Mouse (Mus musculus) liver, adult 2 months (tissue): Measurements from ENCODE around the gene Neurl1b. TPM values are rescaled to one million over a fixed set of nuclear protein-coding genes. Genes with fewer than 3 reads are reported as not detected.

Experiments used
- DNase-seq: peaks from one replicate; pipeline ENCODE4 v3.0.0-alpha.2; 2011; ENCODE audit warnings: low read depth, low spot score; ENCODE audit errors: extremely low read depth
- H3K27ac ChIP-seq: fragments of 200-500 bp; replicated peaks from 2 replicates; pipeline ENCODE4 v1.5.1; 2012; ENCODE audit warnings: low read depth, mild to moderate bottlenecking, control low read depth, inconsistent platforms, low read length; ENCODE audit not compliant: insufficient read depth
- H3K27me3 ChIP-seq: fragments of 200-500 bp; 2 replicates; pipeline ENCODE4 v1.6.1; 2012; ENCODE audit warnings: mild to moderate bottlenecking, moderate library complexity, low read length, inconsistent platforms; ENCODE audit not compliant: control insufficient read depth, insufficient read depth
- H3K36me3 ChIP-seq: fragments of 200-500 bp; 2 replicates; pipeline ENCODE4 v1.6.1; 2012; ENCODE audit warnings: low read length, inconsistent platforms; ENCODE audit not compliant: control insufficient read depth, insufficient read depth
- H3K4me1 ChIP-seq: fragments of 200-500 bp; 2 replicates; pipeline ENCODE4 v1.6.1; 2011; ENCODE audit warnings: low read length; ENCODE audit not compliant: control insufficient read depth, insufficient read depth
- H3K4me3 ChIP-seq: fragments of 200-500 bp; 2 replicates; pipeline ENCODE4 v1.5.1; 2011; ENCODE audit warnings: low read depth, mild to moderate bottlenecking, control low read depth, low read length, moderate library complexity; ENCODE audit not compliant: insufficient read depth
- H3K79me2 ChIP-seq: fragments of 200-500 bp; 2 replicates; pipeline ENCODE4 v1.6.1; 2012; ENCODE audit warnings: inconsistent platforms, mild to moderate bottlenecking, low read length, moderate library complexity; ENCODE audit not compliant: control insufficient read depth, insufficient read depth
- H3K9ac ChIP-seq: fragments of 200-500 bp; 2 replicates; pipeline ENCODE4 v1.6.1; 2012; ENCODE audit warnings: low read depth, mild to moderate bottlenecking, control low read depth, inconsistent platforms, low read length
- CTCF ChIP-seq: fragments of 200-500 bp; IDR thresholded peaks from 2 replicates; pipeline ENCODE4 v1.5.1; 2011; ENCODE audit warnings: low read depth, low read length, control low read depth
- POLR2A ChIP-seq: fragments of 200-500 bp; IDR thresholded peaks from 2 replicates; pipeline ENCODE4 v1.6.1; 2011; ENCODE audit warnings: low read length, control low read depth; ENCODE audit not compliant: insufficient read depth; ENCODE audit errors: extremely low read depth
- WGBS: fragments of 180-500 bp; shearing (Covaris S2); methylation state at CpG from one replicate; pipeline ENCODE4 v1.1.7; 2018; 5-methylcytosine and 5-hydroxymethylcytosine counted together
- polyA plus RNA-seq: library from polyadenylated mRNA; depleted of rRNA; stranded (reverse); fragments of >200 nt; gene quantifications from 2 replicates; pipeline ENCODE4 v1.2.3, GENCODE M21; 2012
- total RNA-seq: library from RNA; depleted of rRNA; stranded (reverse); fragments of >200 nt; gene quantifications from 2 replicates; pipeline ENCODE4 v1.2.3, GENCODE M21; 2014

Gene Neurl1b
- total and polyA plus RNA-seq, 2 experiments = 0.46 to 0.57 TPM

DNA sequence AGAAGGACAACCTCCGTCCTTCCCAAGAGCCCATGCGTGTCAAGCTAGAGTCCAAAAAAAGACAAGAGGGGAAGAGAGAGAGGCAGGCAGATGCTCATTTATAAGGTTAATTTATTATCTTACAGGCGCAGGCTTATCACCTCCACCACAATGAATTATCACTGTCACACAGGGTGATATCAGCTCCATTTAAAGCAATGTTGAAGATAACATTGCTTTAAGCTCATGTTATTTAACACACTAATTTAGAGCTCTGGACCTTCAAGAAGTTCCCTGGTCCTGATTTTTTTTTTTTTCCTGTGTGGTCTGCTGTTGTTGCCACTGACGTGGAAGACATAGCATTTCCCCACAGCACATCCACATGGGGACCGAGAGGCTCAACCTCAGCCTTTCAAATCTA lies 1.7 kb upstream of the Neurl1b start:
- Histone ChIP-seq H3K27me3 (no peaks in the 10 kb centered on the region), H3K4me1 (peaks cover 5% of the 10 kb centered on the region; the same call in 1 of the 2 replicates), H3K36me3 (no peaks in the 10 kb centered on the region), H3K4me3 (no peak overlapping the region), H3K27ac (no peak overlapping the region), H3K9ac (no peak overlapping the region), H3K79me2 (no peaks in the 10 kb centered on the region)
- WGBS = 82% methylated on average over 5 of the region's 5 CpGs
- DNase-seq = no peak
- no peak for TF ChIP-seq POLR2A
- no peak for TF ChIP-seq CTCF

- H3K9ac ChIP-seq = peak overlapping the region; percentile 13; the same call in 1 of the 2 replicates
- 38% methylated on average over 5 of the region's 5 CpGs for WGBS
Measured at GRCm38 (mm10) chr17:26414184-26414522, 476 bp upstream of the Neurl1b start.

GRCm38 (mm10) chr17:26415355-26415865 lies 781 bp downstream of the Neurl1b start:
- no peak for DNase-seq
- 6% methylated on average over 27 of the region's 27 CpGs for WGBS
- Histone ChIP-seq H3K9ac (peak overlapping the region; percentile 78), H3K36me3 (no peaks in the 10 kb centered on the region), H3K4me3 (peak overlapping the region; percentile 75), H3K79me2 (no peaks in the 10 kb centered on the region; the same call in 1 of the 2 replicates), H3K27me3 (no peaks in the 10 kb centered on the region), H3K27ac (no peak overlapping the region), H3K4me1 (peaks cover 5% of the 10 kb centered on the region; the same call in 1 of the 2 replicates)
- TF ChIP-seq CTCF (no peak), POLR2A (no peak)

More at GRCm38 (mm10) chr17:26414184-26414522, 476 bp upstream of the Neurl1b start:
- no peaks in the 10 kb centered on the region; the same call in 1 of the 2 replicates for H3K79me2 ChIP-seq
- DNase-seq = no peak
- no peaks in the 10 kb centered on the region for H3K27me3 ChIP-seq
- H3K36me3 ChIP-seq = no peaks in the 10 kb centered on the region
- no peak for TF ChIP-seq CTCF
- no peak for TF ChIP-seq POLR2A
- peaks cover 5% of the 10 kb centered on the region; the same call in 1 of the 2 replicates for H3K4me1 ChIP-seq
- H3K4me3 ChIP-seq = peak overlapping the region; percentile 50
- H3K27ac ChIP-seq = no peak overlapping the region

GRCm38 (mm10) chr17:26416141-26416540 lies 1.5 kb downstream of the Neurl1b start:
- Histone ChIP-seq H3K79me2 (no peaks in the 10 kb centered on the region; the same call in 1 of the 2 replicates), H3K27ac (no peak overlapping the region), H3K27me3 (no peaks in the 10 kb centered on the region), H3K9ac (no peak overlapping the region), H3K4me3 (no peak overlapping the region), H3K36me3 (no peaks in the 10 kb centered on the region), H3K4me1 (peaks cover 5% of the 10 kb centered on the region; the same call in 1 of the 2 replicates)
- DNase-seq = no peak
- whole genome bisulfite sequencing = 73% methylated on average over 3 of the region's 3 CpGs
- TF ChIP-seq POLR2A (no peak), CTCF (no peak)

- Histone ChIP-seq H3K27ac (no peak overlapping the region), H3K36me3 (no peaks in the 10 kb centered on the region), H3K79me2 (no peaks in the 10 kb centered on the region; the same call in 1 of the 2 replicates), H3K4me1 (peaks cover 5% of the 10 kb centered on the region; the same call in 1 of the 2 replicates), H3K4me3 (no peak overlapping the region), H3K9ac (no peak overlapping the region), H3K27me3 (no peaks in the 10 kb centered on the region)
- 82% methylated on average over 6 of the region's 6 CpGs for WGBS
- TF ChIP-seq CTCF = no peak
- TF ChIP-seq POLR2A = no peak
- DNase-seq = no peak
Measured at GRCm38 (mm10) chr17:26417770-26418421, 3.3 kb downstream of the Neurl1b start.
